Mouse (Mus musculus) central nervous system, embryonic 11.5 days (tissue): Measurements from ENCODE around the gene Olfr815. TPM values are rescaled to one million over a fixed set of nuclear protein-coding genes. Genes with fewer than 3 reads are reported as not detected.

ENCODE experiments used
- polyA plus RNA-seq: library from polyadenylated mRNA; depleted of rRNA; stranded (reverse); fragments of >200 nt; gene quantifications from 2 replicates; pipeline ENCODE4 v1.2.3, GENCODE M21; 2012; rRNA removed

Olfr815 gene
- not detected in 2 replicates for polyA plus RNA-seq

GRCm38 (mm10) chr10:129905767-129906166 lies at the start of gene Olfr815:
Gene Olfr815, minus strand, starts transcription at chr10:129905867.

GRCm38 (mm10) chr10:129949000-129949399 lies 43.3 kb upstream of the Olfr815 start, which contains the start of gene Olfr818:
Gene Olfr818, minus strand, starts transcription at chr10:129949100.

GRCm38 (mm10) chr10:129915497-129915896 lies 9.8 kb upstream of the Olfr815 start, which contains the start of gene Olfr816:
Gene Olfr816, minus strand, starts transcription at chr10:129915597.

GRCm38 (mm10) chr10:129879751-129880150 lies 25.9 kb downstream of the Olfr815 start, which contains the start of gene Olfr814:
Gene Olfr814, minus strand, starts transcription at chr10:129879851.

GRCm38 (mm10) chr10:129855067-129855466 lies 50.6 kb downstream of the Olfr815 start, which contains the start of gene Olfr813:
Gene Olfr813, plus strand, starts transcription at chr10:129855367.

Other genes with a start within 250 kb of the Olfr815 start
- gene Olfr800, start 248.2 kb downstream of the Olfr815 start, polyA plus RNA-seq = not detected in 2 replicates
- gene Olfr801, start 232.0 kb downstream of the Olfr815 start, polyA plus RNA-seq = not detected in 2 replicates
- gene Olfr802, start 217.7 kb downstream of the Olfr815 start, polyA plus RNA-seq = not detected in 2 replicates
- gene Olfr803, start 211.6 kb downstream of the Olfr815 start, polyA plus RNA-seq = not detected in 2 replicates
- gene Olfr804, start 202.7 kb downstream of the Olfr815 start, polyA plus RNA-seq = not detected in 2 replicates
- not detected in 2 replicates for gene Olfr805, start 176.5 kb downstream of the Olfr815 start, polyA plus RNA-seq
- gene Olfr806, start 163.9 kb downstream of the Olfr815 start, polyA plus RNA-seq = not detected in 2 replicates
- not detected in 2 replicates for gene Olfr807, start 148.1 kb downstream of the Olfr815 start, polyA plus RNA-seq
- not detected in 2 replicates for gene Olfr808, start 140.4 kb downstream of the Olfr815 start, polyA plus RNA-seq
- not detected in 2 replicates for gene Olfr809, start 131.2 kb downstream of the Olfr815 start, polyA plus RNA-seq
- not detected in 2 replicates for gene Olfr810, start 111.0 kb downstream of the Olfr815 start, polyA plus RNA-seq
- gene Olfr811, start 101.5 kb downstream of the Olfr815 start, polyA plus RNA-seq = not detected in 2 replicates
- not detected in 2 replicates for gene Olfr812, start 59.8 kb downstream of the Olfr815 start, polyA plus RNA-seq
- gene Olfr813, start 50.5 kb downstream of the Olfr815 start, polyA plus RNA-seq = not detected in 2 replicates
- not detected in 2 replicates for gene Olfr814, start 26.0 kb downstream of the Olfr815 start, polyA plus RNA-seq
- gene Olfr816, start 9.7 kb upstream of the Olfr815 start, polyA plus RNA-seq = not detected in 2 replicates
- not detected in 2 replicates for gene Olfr818, start 43.2 kb upstream of the Olfr815 start, polyA plus RNA-seq
- not detected in 2 replicates for gene Olfr819, start 61.4 kb upstream of the Olfr815 start, polyA plus RNA-seq
- not detected in 2 replicates for gene Olfr247, start 70.3 kb upstream of the Olfr815 start, polyA plus RNA-seq
- not detected in 2 replicates for gene Gm10310, start 79.2 kb upstream of the Olfr815 start, polyA plus RNA-seq
- gene Olfr820, start 106.8 kb upstream of the Olfr815 start, polyA plus RNA-seq = not detected in 2 replicates
- not detected in 2 replicates for gene Olfr821, start 124.5 kb upstream of the Olfr815 start, polyA plus RNA-seq
- gene Olfr822, start 165.3 kb upstream of the Olfr815 start, polyA plus RNA-seq = not detected in 2 replicates
- not detected in 2 replicates for gene Olfr823, start 209.5 kb upstream of the Olfr815 start, polyA plus RNA-seq
- gene Olfr824, start 224.1 kb upstream of the Olfr815 start, polyA plus RNA-seq = not detected in 2 replicates